Mouse (Mus musculus) lung, embryonic 14.5 days (tissue): ENCODE data around the gene Sox5. TPM values are rescaled to one million over a fixed set of nuclear protein-coding genes. Genes with fewer than 3 reads are reported as not detected.

ENCODE experiments used
- ATAC-seq: fragments of 200-750 bp; cut with Nextera tagmentation; 2 replicates; pipeline ENCODE4 v1.8.0; 2017; ENCODE audit warnings: mild to moderate bottlenecking, moderate TSS enrichment, moderate library complexity; ENCODE audit not compliant: insufficient read depth
- DNase-seq: peaks from one replicate; pipeline ENCODE4 v3.0.0-alpha.2; 2015
- H3K27ac ChIP-seq: fragments of 300-500 bp; sonication (generic); 2 replicates; pipeline ENCODE4 v1.5.1; 2014; ENCODE audit warnings: low read depth, mild to moderate bottlenecking, moderate library complexity
- H3K27me3 ChIP-seq: fragments of 300-500 bp; sonication (generic); 2 replicates; pipeline ENCODE4 v1.6.1; 2014; ENCODE audit warnings: low read length, control low read depth; ENCODE audit not compliant: insufficient read depth
- H3K36me3 ChIP-seq: fragments of 300-500 bp; sonication (generic); 2 replicates; pipeline ENCODE4 v1.6.1; 2014; ENCODE audit warnings: control low read depth; ENCODE audit not compliant: insufficient read depth
- H3K4me1 ChIP-seq: fragments of 300-500 bp; sonication (generic); 2 replicates; pipeline ENCODE4 v1.6.1; 2014; ENCODE audit warnings: antibody characterized with exemption, control low read depth; ENCODE audit not compliant: insufficient read depth
- H3K4me2 ChIP-seq: fragments of 300-500 bp; sonication (generic); 2 replicates; pipeline ENCODE4 v1.6.1; 2014; ENCODE audit warnings: mild to moderate bottlenecking
- H3K4me3 ChIP-seq: fragments of 300-500 bp; sonication (generic); 2 replicates; pipeline ENCODE4 v1.5.1; 2014; ENCODE audit warnings: low read depth, low read length
- H3K9ac ChIP-seq: fragments of 300-500 bp; sonication (generic); 2 replicates; pipeline ENCODE4 v1.6.1; 2014
- H3K9me3 ChIP-seq: fragments of 300-500 bp; sonication (generic); 2 replicates; pipeline ENCODE4 v1.6.1; 2016; ENCODE audit warnings: low read depth, low read length, control low read depth
- CTCF ChIP-seq: IDR thresholded peaks from 2 replicates; pipeline ENCODE4 v1.5.1; 2016; ENCODE audit warnings: antibody characterized with exemption, low read depth
- WGBS: fragments of 180-500 bp; shearing (Covaris S2); extraction: QIAGEN DNeasy Blood & Tissue Kit; methylation state at CpG from one replicate; pipeline ENCODE4 v1.1.7; 2014; 5-methylcytosine and 5-hydroxymethylcytosine counted together
- polyA plus RNA-seq: library from polyadenylated mRNA; unstranded; fragments of >200 nt; fragmentation: Nextera tagmentation; extraction: Ambion mirVana; gene quantifications from 2 replicates; pipeline ENCODE4 v1.2.1, GENCODE M21; 2014

Gene Sox5
- polyA plus RNA-seq, 1 experiment from 2014 or later, result 21.3 TPM

- DNase-seq, result no peak
Observed at GRCm38 (mm10) chr6:144070461-144070860, 711.3 kb downstream of the Sox5 start.

DNA sequence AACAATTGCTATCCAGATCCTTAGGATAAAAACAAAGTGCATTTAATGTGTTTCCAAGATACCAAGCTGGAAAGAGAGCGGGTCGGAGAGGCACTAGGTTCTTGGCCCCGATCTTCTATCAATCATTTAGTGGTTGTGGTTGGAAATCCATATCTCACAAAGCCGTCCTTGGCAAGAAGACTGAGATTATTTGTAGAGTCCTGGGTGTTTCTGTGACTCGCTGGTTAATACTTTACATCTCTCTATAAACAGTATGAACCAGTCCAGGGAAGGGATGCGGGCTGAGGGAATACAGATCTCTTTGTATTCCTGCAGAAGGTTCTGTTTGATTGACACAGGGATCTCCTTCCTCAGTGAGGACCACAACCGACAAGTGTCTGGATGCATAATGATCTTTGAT is 714.3 kb downstream of the Sox5 start:
- Histone ChIP-seq H3K27ac (no peak overlapping the region), H3K9me3 (no peaks in the 10 kb centered on the region), H3K4me2 (no peak overlapping the region), H3K36me3 (no peaks in the 10 kb centered on the region), H3K27me3 (no peaks in the 10 kb centered on the region), H3K4me1 (no peaks in the 10 kb centered on the region), H3K4me3 (no peak overlapping the region), H3K9ac (no peak overlapping the region)
- 63% methylated on average over 7 of the region's 7 CpGs for WGBS
- ATAC-seq, result no peak
- no peak for DNase-seq
- no peak for TF ChIP-seq CTCF

More at GRCm38 (mm10) chr6:144070461-144070860, 711.3 kb downstream of the Sox5 start:
- Histone ChIP-seq H3K36me3 (no peaks in the 10 kb centered on the region), H3K27ac (no peak overlapping the region), H3K9me3 (no peaks in the 10 kb centered on the region), H3K4me1 (peaks cover 7% of the 10 kb centered on the region), H3K9ac (no peak overlapping the region), H3K4me3 (no peak overlapping the region), H3K4me2 (no peak overlapping the region), H3K27me3 (no peaks in the 10 kb centered on the region)
- TF ChIP-seq CTCF, result no peak
- no peak for ATAC-seq
- WGBS, result 74% methylated on average over 5 of the region's 5 CpGs

DNA sequence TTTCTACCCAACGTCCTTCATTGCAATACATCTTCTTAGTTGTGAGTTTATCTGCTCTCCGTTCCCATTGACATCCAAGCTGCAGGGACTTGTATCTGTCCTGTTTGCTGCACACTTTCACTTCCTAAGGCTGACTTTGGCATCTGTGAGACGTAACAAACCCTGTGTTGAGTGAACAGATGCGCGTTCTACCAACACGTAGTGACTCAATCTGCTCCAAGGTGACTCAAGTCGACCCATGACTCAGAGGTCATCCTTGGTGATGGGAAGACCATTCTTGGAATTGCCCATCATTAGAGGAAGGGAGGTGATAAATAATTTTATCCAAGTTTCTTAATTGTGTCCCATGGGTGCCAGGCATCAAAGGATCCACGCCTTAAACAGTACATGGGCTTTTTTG is 719.3 kb downstream of the Sox5 start:
- no peak overlapping the region for H3K4me3 ChIP-seq
- no peak overlapping the region for H3K27ac ChIP-seq
- 86% methylated on average over 8 of the region's 8 CpGs for WGBS
- no peak overlapping the region for H3K4me2 ChIP-seq
- no peaks in the 10 kb centered on the region for H3K36me3 ChIP-seq
- no peaks in the 10 kb centered on the region for H3K4me1 ChIP-seq
- ATAC-seq (no peak), DNase-seq (no peak)
- H3K27me3 ChIP-seq, result no peaks in the 10 kb centered on the region
- TF ChIP-seq CTCF, result no peak
- no peak overlapping the region for H3K9ac ChIP-seq
- no peaks in the 10 kb centered on the region for H3K9me3 ChIP-seq

- H3K9me3 ChIP-seq, result no peaks in the 10 kb centered on the region
- no peak overlapping the region for H3K4me3 ChIP-seq
- no peak for ATAC-seq
- WGBS, result 89% methylated on average over 8 of the region's 8 CpGs
- H3K4me1 ChIP-seq, result no peaks in the 10 kb centered on the region
- no peaks in the 10 kb centered on the region for H3K36me3 ChIP-seq
- no peak for DNase-seq
- no peaks in the 10 kb centered on the region for H3K27me3 ChIP-seq
- H3K9ac ChIP-seq, result no peak overlapping the region
- H3K27ac ChIP-seq, result no peak overlapping the region
- H3K4me2 ChIP-seq, result no peak overlapping the region
- TF ChIP-seq CTCF, result no peak
Observed at GRCm38 (mm10) chr6:144061814-144062213, 720.0 kb downstream of the Sox5 start.

- no peak for TF ChIP-seq CTCF
- WGBS, result 55% methylated on average over 14 of the region's 14 CpGs
- Histone ChIP-seq H3K27me3 (no peaks in the 10 kb centered on the region), H3K27ac (peak overlapping the region; percentile 83), H3K9me3 (no peaks in the 10 kb centered on the region), H3K4me1 (no peaks in the 10 kb centered on the region), H3K9ac (no peak overlapping the region), H3K36me3 (no peaks in the 10 kb centered on the region), H3K4me3 (no peak overlapping the region), H3K4me2 (no peak overlapping the region)
- no peak; the same call in 1 of the 2 replicates for ATAC-seq
- DNase-seq, result no peak
Observed at GRCm38 (mm10) chr6:144057098-144057632, 724.6 kb downstream of the Sox5 start.

GRCm38 (mm10) chr6:144056252-144057097 is 725.3 kb downstream of the Sox5 start:
- no peaks in the 10 kb centered on the region for H3K27me3 ChIP-seq
- H3K36me3 ChIP-seq, result no peaks in the 10 kb centered on the region
- DNase-seq, result peak; percentile 62
- WGBS, result 44% methylated on average over 10 of the region's 10 CpGs
- H3K4me1 ChIP-seq, result no peaks in the 10 kb centered on the region
- no peak for TF ChIP-seq CTCF
- H3K9me3 ChIP-seq, result no peaks in the 10 kb centered on the region
- ATAC-seq, result peak; percentile 61
- no peak overlapping the region for H3K4me3 ChIP-seq
- H3K27ac ChIP-seq, result peak overlapping the region; percentile 83
- H3K4me2 ChIP-seq, result no peak overlapping the region
- H3K9ac ChIP-seq, result no peak overlapping the region

DNA sequence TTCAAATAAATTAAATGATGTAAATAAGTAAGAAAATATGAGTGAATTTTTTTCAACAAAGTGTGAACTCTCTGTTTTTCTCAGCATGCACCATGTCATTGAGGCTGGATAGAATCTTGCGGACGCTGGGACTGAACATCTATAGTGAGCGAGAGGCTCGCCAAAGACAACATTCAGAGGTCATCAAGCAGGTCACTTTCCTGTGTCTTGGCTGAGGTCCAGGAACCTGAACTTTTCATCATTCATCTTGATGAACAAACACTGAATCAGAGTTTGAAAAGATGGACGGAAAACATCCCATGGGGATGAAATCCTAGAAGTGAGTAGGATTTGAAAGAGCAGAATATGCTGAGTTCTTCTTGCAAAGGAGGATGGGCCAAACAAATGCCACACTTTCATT is 729.3 kb downstream of the Sox5 start:
- no peak for TF ChIP-seq CTCF
- no peak overlapping the region for H3K9ac ChIP-seq
- no peak overlapping the region for H3K27ac ChIP-seq
- H3K9me3 ChIP-seq, result no peaks in the 10 kb centered on the region
- no peak for ATAC-seq
- H3K36me3 ChIP-seq, result no peaks in the 10 kb centered on the region
- no peak overlapping the region for H3K4me3 ChIP-seq
- H3K4me1 ChIP-seq, result no peaks in the 10 kb centered on the region
- no peak for DNase-seq
- no peak overlapping the region for H3K4me2 ChIP-seq
- no peaks in the 10 kb centered on the region for H3K27me3 ChIP-seq
- WGBS, result 44% methylated on average over 5 of the region's 5 CpGs
